Mouse (Mus musculus): ENCODE results near the gene Hps4.
"Not testable (repeated sequence)": the region's sequence is repeated elsewhere in the genome, so short reads cannot be mapped to it uniquely, and the experiment has no call there.

Hps4 gene

GRCm38 (mm10) chr5:112342463-112343204 lies at the start of gene Hps4, which contains the start of gene Srrd:
Gene Hps4 (plus strand): TSS chr5:112343083.
Gene Srrd (minus strand): TSS chr5:112343040.
- DNase-seq: peak; percentile 79

DNA sequence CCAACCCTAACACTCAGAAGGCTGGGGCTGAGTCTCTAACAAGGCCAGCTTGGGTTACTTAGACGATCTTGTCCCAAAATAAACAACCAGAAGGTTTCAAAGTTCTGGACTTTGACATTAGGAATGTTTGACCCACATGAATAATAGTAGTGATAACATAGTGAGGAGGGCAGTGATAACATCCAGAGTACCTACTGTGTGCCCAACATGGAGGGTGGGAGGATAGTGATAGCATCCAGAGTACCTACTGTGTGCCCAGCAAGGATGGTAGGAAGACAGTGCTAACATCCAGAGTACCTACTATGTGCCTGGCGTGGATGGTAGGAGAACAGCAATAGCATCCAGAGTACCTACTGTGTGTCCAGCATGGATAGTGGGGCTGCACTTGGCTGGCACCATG lies 49.1 kb upstream of the Hps4 start:
- DNase-seq: no peak

GRCm38 (mm10) chr5:112294696-112295095 lies 48.2 kb upstream of the Hps4 start:
- DNase-seq: no peak

- DNase-seq: no peak
Observed at GRCm38 (mm10) chr5:112295162-112295561, 47.7 kb upstream of the Hps4 start.

DNA sequence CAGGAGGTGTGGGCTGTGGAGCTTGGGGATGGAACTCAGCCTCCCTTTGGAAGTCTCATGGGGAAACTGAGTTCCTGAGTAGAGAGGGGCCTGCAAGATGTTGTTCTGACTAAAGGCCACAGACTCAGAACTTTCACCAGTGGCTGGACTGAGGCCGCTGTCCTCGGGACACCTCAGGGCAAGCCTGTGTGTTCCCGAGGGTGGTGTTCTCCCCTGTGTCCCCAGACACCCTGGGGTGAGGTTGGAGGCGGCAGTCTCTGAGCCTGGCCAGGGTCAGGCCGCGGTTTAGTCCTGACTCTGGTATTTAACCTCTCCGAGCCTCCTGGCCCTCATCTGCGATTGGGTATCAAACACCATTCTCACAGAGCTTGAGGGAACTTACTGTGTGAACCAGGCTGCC lies 47.3 kb upstream of the Hps4 start:
- no peak for DNase-seq

GRCm38 (mm10) chr5:112296404-112297181 lies 46.3 kb upstream of the Hps4 start:
- no peak for DNase-seq

DNA sequence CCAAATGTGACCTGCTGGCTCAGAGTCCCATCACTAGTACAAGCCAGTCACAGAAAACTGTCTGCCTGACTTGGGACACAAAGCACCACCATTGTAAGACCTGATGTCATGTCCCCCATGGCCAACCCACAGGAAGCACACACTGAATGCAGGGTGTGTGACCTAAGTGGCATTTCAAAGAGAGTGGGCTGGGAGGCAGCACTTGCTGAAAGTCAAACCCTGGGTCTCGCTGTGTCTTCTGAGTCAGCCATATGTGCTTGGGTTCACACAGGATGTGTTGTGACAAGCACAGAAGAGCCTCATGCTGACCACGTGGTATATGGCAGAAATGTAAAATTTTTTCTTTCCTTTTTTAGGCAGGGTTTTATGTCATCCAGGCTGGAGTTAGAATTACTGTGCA lies 45.6 kb upstream of the Hps4 start:
- no peak for DNase-seq

DNA sequence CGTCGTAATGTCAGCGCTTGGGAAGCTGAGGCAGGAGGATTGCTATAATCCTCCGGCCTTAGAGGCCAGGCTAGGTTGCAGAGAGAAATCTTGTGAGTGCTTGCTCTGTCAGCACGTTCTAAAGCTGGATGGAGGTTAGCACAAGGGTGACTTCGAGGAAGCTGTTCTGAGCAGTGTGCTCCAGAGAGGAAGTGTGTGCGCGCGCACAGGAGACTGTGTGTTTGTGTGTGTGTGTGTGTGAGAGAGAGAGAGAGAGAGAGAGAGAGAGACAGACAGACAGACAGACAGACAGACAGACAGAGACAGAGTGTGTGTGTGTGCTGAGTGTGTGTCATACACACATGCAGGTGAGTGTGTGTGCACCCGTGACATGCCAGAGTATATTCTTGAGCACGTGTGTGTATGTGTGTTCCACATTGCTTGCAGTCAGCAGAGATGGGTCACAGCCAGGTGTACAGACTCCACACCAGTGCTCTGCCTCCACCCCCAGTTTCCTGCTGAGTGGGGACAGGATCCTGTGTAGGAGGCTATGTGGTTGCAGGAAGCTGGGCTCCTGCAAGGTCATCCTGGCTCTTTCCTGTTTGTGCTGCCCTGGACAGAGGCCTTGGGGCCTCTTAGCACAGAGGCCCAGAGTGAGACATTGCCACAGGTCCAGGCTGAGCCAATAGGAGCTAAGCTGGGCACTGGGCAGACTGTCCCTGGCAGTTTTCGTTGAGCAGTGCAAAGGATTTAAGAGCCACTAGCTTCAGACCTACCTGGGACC lies 44.5 kb upstream of the Hps4 start:
- no peak for DNase-seq

DNA sequence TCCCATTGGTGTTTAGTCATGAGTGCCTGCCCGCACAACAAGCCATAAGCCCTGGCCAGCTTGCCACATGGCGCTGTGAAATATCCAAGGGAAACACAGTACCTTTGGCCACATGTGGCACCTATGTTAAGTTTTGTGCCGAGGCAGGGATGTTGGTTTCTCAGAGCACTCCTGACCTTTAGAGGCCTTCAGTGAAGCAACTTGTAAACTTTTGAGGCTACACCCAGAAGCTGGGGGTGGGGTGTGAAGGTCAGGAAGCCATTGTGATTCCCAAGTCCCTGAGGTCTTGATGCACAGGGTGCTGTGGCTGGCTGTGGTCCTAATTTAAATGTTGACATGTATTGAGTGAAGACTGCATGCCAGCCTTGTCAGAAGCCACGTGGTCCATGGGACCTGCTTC lies 43.5 kb upstream of the Hps4 start:
- DNase-seq: no peak

DNA sequence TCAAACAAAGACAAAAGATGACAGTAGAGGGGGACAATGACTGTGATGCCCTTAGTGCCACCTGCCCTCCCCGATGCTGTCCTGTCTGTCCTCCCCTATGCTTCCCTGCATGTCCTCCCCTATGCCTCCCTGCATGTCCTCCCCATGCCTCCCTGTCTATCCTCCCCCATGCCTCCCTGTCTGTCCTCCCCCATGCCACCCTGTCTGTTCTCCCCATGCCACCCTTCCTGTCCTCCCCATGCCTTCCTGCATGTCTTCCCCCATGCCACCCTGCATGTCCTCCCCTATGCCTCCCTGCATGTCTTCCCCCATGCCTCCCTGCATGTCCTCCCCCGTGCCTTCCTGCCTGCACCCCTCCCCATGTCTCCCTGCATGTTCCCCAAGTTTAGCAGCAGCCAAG lies 42.8 kb upstream of the Hps4 start:
- DNase-seq: no peak

- peak; percentile 57 for DNase-seq
Observed at GRCm38 (mm10) chr5:112300721-112301308, 42.1 kb upstream of the Hps4 start.

GRCm38 (mm10) chr5:112301694-112302093 lies 41.2 kb upstream of the Hps4 start:
- no peak for DNase-seq

- no peak for DNase-seq
Observed at GRCm38 (mm10) chr5:112302310-112302709, 40.6 kb upstream of the Hps4 start.

GRCm38 (mm10) chr5:112305842-112306241 lies 37.0 kb upstream of the Hps4 start:
- no peak for DNase-seq

DNA sequence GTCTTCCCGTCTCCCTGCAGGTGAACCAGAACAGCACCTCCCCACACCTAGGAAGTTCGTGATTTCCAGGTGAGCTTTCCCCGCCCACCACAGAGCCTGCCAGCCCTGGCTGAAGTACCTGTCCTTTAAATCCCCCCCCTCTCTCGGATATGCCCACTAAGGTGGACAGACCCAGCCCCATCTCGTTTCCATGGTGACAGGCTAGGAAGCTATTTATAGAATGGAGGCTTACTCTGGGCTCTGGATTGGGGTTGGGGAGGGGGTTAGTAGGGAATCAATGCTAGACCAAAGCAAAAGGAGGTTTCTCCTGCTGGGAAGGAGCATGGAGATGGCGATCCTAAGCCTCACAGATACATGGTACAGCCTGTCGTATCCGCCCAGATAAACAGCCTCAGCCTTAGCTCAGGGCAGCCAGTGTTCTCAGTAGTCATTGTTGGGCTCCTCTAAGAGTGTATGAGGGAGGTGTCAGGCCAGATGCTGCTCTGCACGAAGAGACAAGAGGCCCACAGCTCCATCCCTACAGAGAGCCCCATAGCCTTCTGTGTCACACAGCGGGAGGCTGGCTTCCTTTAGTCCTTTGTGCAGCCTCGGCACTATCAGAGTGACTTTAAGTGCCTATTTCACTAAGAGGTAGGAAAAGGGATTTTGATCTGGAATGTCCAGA lies 29.5 kb upstream of the Hps4 start:
- DNase-seq: no peak

GRCm38 (mm10) chr5:112316468-112316867 lies 26.4 kb upstream of the Hps4 start:
- no peak for DNase-seq

- no peak for DNase-seq
Observed at GRCm38 (mm10) chr5:112317328-112317727, 25.6 kb upstream of the Hps4 start.

GRCm38 (mm10) chr5:112319343-112319742 lies 23.5 kb upstream of the Hps4 start:
- DNase-seq: not testable (repeated sequence)

DNA sequence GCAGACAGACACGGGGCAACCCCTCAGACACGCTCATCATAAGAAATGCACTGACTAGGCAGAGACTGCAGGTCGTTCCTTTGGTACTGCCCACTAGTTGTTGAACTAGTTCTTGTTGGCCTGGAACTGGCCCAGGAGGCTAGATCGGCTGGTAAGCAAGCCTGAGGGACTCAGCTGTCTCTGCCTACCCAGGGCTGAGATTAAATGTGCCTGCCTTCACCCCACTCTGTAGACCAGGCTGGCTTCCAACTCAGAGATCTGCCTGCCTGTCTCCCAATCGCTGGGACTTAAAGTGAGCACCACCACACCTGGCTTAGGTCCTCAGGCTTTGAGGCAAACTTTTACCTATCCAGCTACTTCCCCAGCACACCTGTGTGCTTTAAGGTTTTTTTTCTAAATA lies 22.5 kb upstream of the Hps4 start:
- DNase-seq: no peak

DNA sequence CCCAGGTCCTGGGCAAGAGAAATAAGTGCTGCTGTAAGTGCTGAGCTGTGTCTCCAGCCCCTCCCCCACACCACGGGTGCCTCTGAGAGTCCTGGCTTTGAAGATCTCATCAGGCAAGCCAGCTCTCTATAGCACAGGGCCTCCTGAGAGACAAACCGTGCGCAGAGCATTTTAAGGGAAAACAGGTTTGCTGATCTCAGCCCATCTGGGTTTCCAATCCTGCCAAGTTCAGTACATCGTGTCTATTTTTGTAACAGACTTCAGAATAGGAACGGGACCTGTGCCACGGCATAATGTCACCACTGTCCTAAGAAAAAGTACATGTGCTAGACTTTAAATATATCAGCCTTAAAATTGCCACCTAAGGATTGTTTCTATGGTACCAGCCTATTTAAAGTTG lies 21.9 kb upstream of the Hps4 start:
- DNase-seq: peak; percentile 94

GRCm38 (mm10) chr5:112321376-112321775 lies 21.5 kb upstream of the Hps4 start:
- DNase-seq: no peak

- no peak for DNase-seq
Observed at GRCm38 (mm10) chr5:112323246-112323645, 19.6 kb upstream of the Hps4 start.

Measured in layer of hippocampus, adult 9-11 months (tissue).